Mouse (Mus musculus) bone marrow macrophage, adult 2 months (primary cell): ENCODE data around the gene Fads2. TPM values are rescaled to one million over a fixed set of nuclear protein-coding genes. Genes with fewer than 3 reads are reported as not detected.

ENCODE experiments used
- H3K27ac ChIP-seq: 2 replicates; pipeline ENCODE4 v1.5.1; 2012; ENCODE audit warnings: low read depth, low read length; ENCODE audit not compliant: insufficient read depth
- H3K4me1 ChIP-seq: 2 replicates; pipeline ENCODE4 v1.6.1; 2012; ENCODE audit warnings: low read length; ENCODE audit not compliant: control insufficient read depth, insufficient read depth
- H3K4me3 ChIP-seq: 2 replicates; pipeline ENCODE4 v1.5.1; 2012; ENCODE audit warnings: mild to moderate bottlenecking, low read length, moderate library complexity; ENCODE audit not compliant: insufficient read depth
- CTCF ChIP-seq: IDR thresholded peaks from 2 replicates; pipeline ENCODE4 v1.5.1; 2012; ENCODE audit warnings: low read depth, mild to moderate bottlenecking, low read length, moderate library complexity
- POLR2A ChIP-seq: IDR thresholded peaks from 2 replicates; pipeline ENCODE4 v1.6.1; 2012; ENCODE audit warnings: mild to moderate bottlenecking, low read depth, low read length, borderline replicate concordance
- polyA plus RNA-seq: library from polyadenylated mRNA; stranded (reverse); fragments of >200 nt; gene quantifications from 2 replicates; pipeline ENCODE4 v1.2.4, GENCODE M21; 2012; ENCODE audit not compliant: missing spikeins, insufficient read depth, insufficient read length

Gene Fads2
- polyA plus RNA-seq, 1 experiment = 10.8 TPM

DNA sequence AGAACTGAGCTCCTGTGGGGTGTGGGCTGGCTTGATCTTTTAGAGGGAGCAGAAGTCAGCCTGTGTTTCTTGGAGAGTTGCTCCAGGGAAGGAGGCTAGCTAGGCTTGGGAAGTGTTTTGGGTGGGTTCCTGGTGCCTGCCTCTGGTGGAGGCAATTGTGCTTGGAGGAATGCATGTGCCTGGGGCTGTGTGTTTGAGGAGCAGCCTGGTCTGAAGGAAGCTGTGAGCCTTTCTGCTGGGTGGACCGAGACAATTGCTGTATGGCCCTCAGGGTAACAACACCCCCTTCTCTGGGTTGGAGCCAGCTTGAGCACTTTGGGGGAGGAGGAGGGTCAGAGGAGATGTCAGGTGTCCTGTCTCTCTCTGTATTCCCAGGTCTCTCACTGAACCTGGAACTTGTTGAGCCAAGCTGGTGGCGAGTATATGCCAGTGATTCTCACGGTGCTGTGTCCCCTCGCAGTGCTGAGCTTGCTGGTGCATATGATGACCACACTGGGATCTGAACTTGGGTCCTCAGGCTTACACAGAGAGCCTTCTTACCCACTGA is 82.3 kb downstream of the Fads2 start:
- H3K27ac ChIP-seq = peak overlapping the region; percentile 53

DNA sequence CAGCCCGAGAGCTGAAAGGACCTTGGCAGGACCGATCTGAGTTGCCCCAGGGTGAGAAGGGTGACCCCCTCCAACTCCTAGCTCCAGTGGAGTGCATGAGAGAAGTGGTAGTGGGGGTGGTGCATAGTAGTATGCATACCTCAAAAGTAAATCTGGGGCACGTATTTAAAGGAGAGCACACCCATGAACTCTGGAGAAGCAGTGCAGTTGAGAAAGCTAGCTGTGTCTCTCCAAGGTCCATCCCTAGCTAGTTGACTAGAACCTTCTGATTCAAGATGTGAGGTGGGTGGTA is 83.1 kb downstream of the Fads2 start:
- H3K27ac ChIP-seq = peak overlapping the region; percentile 53
- no peak for TF ChIP-seq CTCF
- no peak for TF ChIP-seq POLR2A
- H3K4me1 ChIP-seq = peaks cover 30% of the 10 kb centered on the region
- peak overlapping the region; percentile 81 for H3K4me3 ChIP-seq

More for the DNA sequence above, 82.3 kb downstream of the Fads2 start:
- Histone ChIP-seq H3K4me1 (peaks cover 38% of the 10 kb centered on the region), H3K4me3 (peak overlapping the region; percentile 81)
- TF ChIP-seq CTCF (no peak), POLR2A (no peak)

DNA sequence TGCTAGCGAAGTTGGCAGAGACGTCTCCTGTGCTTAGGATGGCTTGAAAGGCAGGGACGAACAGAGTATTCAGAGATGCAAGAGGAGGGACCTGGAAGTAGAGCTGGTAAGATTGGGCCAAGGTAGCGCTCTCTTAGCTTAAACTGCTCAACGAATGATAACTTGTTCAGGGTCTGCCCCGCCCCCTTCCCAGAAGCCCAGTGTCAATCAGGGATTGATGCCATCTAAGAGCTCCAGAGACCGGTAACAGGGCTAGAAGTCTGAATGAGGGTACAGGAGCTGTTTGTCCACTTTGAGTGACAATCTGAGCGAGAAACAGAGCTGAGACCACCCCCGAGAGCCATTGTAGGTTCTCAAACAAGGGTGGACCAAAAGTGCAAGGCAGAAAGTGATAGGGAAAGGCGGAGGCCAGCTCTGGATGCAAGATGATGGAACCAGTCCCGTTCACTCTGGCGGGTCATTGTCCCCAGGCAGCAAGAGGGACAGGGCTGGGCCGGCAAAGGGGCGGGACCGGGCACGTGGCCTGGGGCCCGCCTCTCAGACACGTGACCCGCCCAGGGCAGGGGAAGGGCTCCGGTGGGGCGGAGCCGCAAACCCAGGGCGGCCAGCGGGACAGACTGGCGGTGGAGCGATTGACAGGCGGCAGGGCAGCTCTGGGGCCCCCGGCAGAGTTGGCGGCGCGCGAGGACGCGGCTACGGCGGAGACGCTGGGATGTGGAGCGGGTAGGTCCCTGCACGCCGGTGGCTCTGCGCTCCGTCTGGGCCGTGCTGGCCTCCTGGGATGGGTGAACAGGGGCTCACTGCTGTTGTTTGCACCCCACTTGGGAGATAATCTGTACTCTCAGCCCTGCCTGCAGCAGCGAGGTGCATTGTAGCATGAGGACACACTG is 83.7 kb downstream of the Fads2 start:
- Histone ChIP-seq H3K27ac (peak overlapping the region; percentile 53), H3K4me3 (peak overlapping the region; percentile 81), H3K4me1 (peaks cover 25% of the 10 kb centered on the region)
- 0 out of 2 replicates have a peak, but pooled peaks have one; percentile 49 for TF ChIP-seq POLR2A
- no peak for TF ChIP-seq CTCF

- no peak overlapping the region for H3K4me3 ChIP-seq
- TF ChIP-seq CTCF (no peak), POLR2A (no peak)
- H3K27ac ChIP-seq = no peak overlapping the region
- peaks cover 13% of the 10 kb centered on the region for H3K4me1 ChIP-seq
These were observed 85.4 kb downstream of the Fads2 start for GRCm38 (mm10) chr19:10016151-10016550.

GRCm38 (mm10) chr19:10015442-10015841 is 86.1 kb downstream of the Fads2 start:
- no peak overlapping the region for H3K4me3 ChIP-seq
- TF ChIP-seq POLR2A = no peak
- TF ChIP-seq CTCF = no peak
- H3K27ac ChIP-seq = no peak overlapping the region
- H3K4me1 ChIP-seq = peaks cover 8% of the 10 kb centered on the region

- Histone ChIP-seq H3K4me1 (peaks cover 8% of the 10 kb centered on the region), H3K27ac (no peak overlapping the region), H3K4me3 (no peak overlapping the region)
- no peak for TF ChIP-seq CTCF
- TF ChIP-seq POLR2A = no peak
These were observed 86.7 kb downstream of the Fads2 start for GRCm38 (mm10) chr19:10014824-10015223.

DNA sequence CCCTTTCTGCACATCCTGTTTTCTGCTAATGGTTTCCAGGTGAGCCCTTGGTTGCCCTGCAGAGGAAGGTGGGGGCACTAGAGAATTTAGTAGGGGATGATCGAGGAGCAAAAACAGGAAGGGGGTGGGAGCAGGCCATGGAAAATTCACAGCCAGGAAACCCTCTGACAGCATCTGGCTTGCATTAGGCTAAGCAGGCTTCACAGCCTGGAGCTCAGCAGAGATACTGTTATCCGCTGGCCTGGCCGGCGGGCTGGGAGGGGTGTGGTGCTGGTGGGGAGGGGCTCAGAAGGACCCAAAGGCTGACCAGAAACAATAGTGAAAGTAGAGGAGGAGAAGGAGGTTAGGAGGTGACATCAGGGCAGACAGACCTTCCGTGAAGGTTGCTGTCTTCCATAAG is 87.6 kb downstream of the Fads2 start:
- peaks cover 8% of the 10 kb centered on the region for H3K4me1 ChIP-seq
- TF ChIP-seq CTCF = no peak
- no peak for TF ChIP-seq POLR2A
- H3K27ac ChIP-seq = no peak overlapping the region
- no peak overlapping the region for H3K4me3 ChIP-seq

- H3K4me3 ChIP-seq = no peak overlapping the region
- H3K4me1 ChIP-seq = peaks cover 8% of the 10 kb centered on the region
- TF ChIP-seq CTCF (no peak), POLR2A (no peak)
- H3K27ac ChIP-seq = no peak overlapping the region
These were observed 88.2 kb downstream of the Fads2 start for GRCm38 (mm10) chr19:10013348-10013747.

DNA sequence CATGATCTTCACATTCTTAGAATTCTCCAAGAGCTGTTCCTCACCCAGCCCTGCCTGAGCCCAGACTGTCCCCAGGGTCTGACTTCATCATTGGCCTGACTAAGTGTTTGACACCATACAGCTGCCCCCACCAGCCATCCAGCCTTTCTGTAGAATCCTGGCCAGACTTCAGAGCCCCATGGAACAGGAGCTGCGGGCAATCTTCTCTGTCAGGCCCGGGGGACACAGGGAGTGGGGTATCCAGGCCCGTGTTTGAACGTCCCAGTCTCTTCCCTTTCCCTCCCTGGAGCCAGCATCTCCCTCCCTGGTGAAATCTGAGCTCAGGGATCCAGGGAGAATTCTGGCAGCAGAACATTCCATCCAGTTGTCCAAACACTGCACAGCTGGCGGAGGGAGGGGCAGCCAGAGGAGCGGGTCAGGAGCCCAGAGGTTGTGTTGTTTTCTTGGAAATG is 88.7 kb downstream of the Fads2 start:
- TF ChIP-seq POLR2A (no peak), CTCF (no peak)

More for the DNA sequence above, 88.7 kb downstream of the Fads2 start:
- Histone ChIP-seq H3K4me3 (no peak overlapping the region), H3K4me1 (peaks cover 8% of the 10 kb centered on the region), H3K27ac (no peak overlapping the region)

Other genes with a start within 250 kb of the Fads2 start
- 146 and 159 TPM in 2 replicates for gene Incenp, start 202.2 kb downstream of the Fads2 start, polyA plus RNA-seq
- 20,335 and 20,363 TPM in 2 replicates for gene Fth1, start 121.1 kb downstream of the Fads2 start, polyA plus RNA-seq
- 0.44 and 2.3 TPM in 2 replicates for gene Best1, start 100.1 kb downstream of the Fads2 start, polyA plus RNA-seq
- 156 and 178 TPM in 2 replicates for gene Rab3il1, start 100.1 kb downstream of the Fads2 start, polyA plus RNA-seq
- gene Fads3, start 60.2 kb downstream of the Fads2 start, polyA plus RNA-seq = 4.6 and 6.5 TPM in 2 replicates
- 99.3 and 119 TPM in 2 replicates for gene Fads1, start 81.1 kb upstream of the Fads2 start, polyA plus RNA-seq
- gene Tmem258, start 102.3 kb upstream of the Fads2 start, polyA plus RNA-seq = 146 and 159 TPM in 2 replicates
- gene Fen1, start 102.4 kb upstream of the Fads2 start, polyA plus RNA-seq = 31.1 and 31.2 TPM in 2 replicates
- 0.12 TPM in 1 of 2 replicates, not detected in the other for gene Myrf, start 139.0 kb upstream of the Fads2 start, polyA plus RNA-seq
- 2.8 and 3.2 TPM in 2 replicates for gene Dagla, start 203.1 kb upstream of the Fads2 start, polyA plus RNA-seq